Mouse (Mus musculus) heart, postnatal 25 days (tissue): ENCODE data around the gene Gcm2. TPM values are rescaled to one million over a fixed set of nuclear protein-coding genes. Genes with fewer than 3 reads are reported as not detected.

Experiments used
- DNase-seq: peaks from one replicate; pipeline ENCODE4 v3.0.0; 2022; ENCODE audit warnings: low spot score
- intact Hi-C: fragments of 180-260 bp; cut with DNase I; formaldehyde crosslinking; loops from one replicate; pipeline ENCODE4 v1.15.1; 2025
- total RNA-seq, 2 experiments: library from RNA; stranded (reverse); gene quantifications; 2 replicates each; pipeline ENCODE4 v1.2.3; 2021

Gene Gcm2
- not detected for total RNA-seq

DNA sequence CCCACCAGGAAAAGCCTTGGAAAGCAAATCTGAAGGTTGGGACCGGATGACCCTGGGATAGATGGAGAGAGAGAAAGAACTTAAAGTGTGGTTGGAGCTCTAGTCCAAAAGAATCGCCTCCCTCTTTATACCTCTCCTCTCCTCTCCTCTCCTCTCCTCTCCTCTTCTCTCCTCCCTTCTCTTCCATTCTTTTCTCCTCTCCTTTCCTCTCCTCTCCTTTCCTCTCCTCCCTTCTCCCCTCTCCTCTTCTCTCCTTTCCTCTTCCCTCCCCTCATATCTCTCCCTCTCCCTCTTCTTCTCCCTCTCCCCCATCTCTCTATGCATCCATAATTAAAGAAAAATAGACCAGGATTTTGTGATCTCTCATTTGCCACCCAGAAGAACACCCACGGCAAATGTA, at the start of gene Gcm2:
Gcm2 (minus strand) TSS at position 101 of the 400 bp plus-strand sequence.
- no peak for DNase-seq
- intact Hi-C loops = no loop called here

DNA sequence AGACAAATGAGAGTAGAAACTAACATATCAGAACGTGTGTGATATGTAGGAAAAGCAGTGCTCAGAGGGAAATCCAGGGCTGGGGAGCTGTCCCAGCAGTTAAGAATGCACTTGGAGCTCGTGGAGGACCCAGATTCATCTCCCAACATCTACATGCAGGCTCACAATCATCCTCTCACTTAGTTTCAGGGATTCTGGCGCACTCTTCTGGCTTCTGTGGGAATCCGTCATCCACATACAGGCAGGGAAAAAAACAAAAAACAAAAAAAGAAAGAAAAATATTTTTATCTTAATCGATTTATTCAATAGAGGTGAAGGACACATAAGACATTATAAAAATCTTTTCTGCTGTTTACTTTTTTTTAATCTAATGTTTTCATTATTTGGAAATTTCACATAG, 47.6 kb upstream of the Gcm2 start:
- intact Hi-C loops = no loop called here
- DNase-seq = no peak

GRCm38 (mm10) chr13:41153146-41153545, 42.3 kb upstream of the Gcm2 start:
- intact Hi-C loops = no loop called here
- DNase-seq = no peak

- intact Hi-C loops = loop anchor here (1.0 to 5.0 kb wide), 2 partner anchors 92 to 486 kb away; no protein-coding TSS in a partner anchor
- no peak for DNase-seq
Observed at GRCm38 (mm10) chr13:41146271-41146670, 35.4 kb upstream of the Gcm2 start.

- DNase-seq = no peak
- intact Hi-C loops = loop anchor here (5.0 kb wide), 1 partner anchor 487 kb away; no protein-coding TSS in a partner anchor
Observed at GRCm38 (mm10) chr13:41145433-41145970, 34.7 kb upstream of the Gcm2 start.

GRCm38 (mm10) chr13:41134901-41135300, 24.1 kb upstream of the Gcm2 start:
- DNase-seq = no peak
- intact Hi-C loops = no loop called here

- no peak for DNase-seq
- intact Hi-C loops = no loop called here
Observed at GRCm38 (mm10) chr13:41129061-41129460, 18.2 kb upstream of the Gcm2 start.

GRCm38 (mm10) chr13:41128326-41128725, 17.5 kb upstream of the Gcm2 start:
- intact Hi-C loops = no loop called here
- no peak for DNase-seq

DNA sequence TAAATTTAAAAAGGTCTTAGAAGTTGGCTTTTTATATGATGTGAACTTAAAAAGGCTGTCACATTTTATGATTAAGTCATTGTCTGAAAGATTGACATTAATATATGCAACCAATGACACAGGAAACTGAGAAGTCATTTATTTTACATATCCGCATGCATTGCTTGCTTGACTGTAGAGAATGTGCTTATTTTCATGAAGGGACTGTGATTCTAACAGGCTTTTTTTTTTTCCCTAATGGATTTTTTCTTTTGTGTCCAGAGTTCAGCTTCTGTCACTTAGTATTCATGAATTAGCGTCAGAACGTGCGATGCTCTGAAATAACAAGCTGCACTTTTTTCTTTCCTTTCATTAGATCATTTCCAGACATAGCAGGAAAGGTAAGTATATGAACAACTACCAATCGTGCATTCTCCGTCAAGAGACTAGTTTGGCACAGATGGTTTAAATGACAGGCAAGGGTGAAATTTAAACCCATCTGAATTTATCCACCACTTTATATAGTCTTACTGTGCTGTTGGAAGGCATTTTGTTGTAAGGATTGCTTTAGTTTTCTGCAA, 12.9 kb upstream of the Gcm2 start:
- intact Hi-C loops = no loop called here
- DNase-seq = no peak

GRCm38 (mm10) chr13:41119152-41119945, 8.5 kb upstream of the Gcm2 start:
- intact Hi-C loops = no loop called here
- no peak for DNase-seq

GRCm38 (mm10) chr13:41113940-41114339, 3.1 kb upstream of the Gcm2 start, which contains the start of gene Sycp2l:
TSS of gene Sycp2l (plus strand) at chr13:41114307.
- intact Hi-C loops = no loop called here
- no peak for DNase-seq

- intact Hi-C loops = no loop called here
- DNase-seq = no peak
Observed at GRCm38 (mm10) chr13:41105541-41105940, 5.3 kb downstream of the Gcm2 start.

GRCm38 (mm10) chr13:41103841-41104525, 6.9 kb downstream of the Gcm2 start:
- intact Hi-C loops = no loop called here
- no peak for DNase-seq

GRCm38 (mm10) chr13:41100031-41100430, 10.8 kb downstream of the Gcm2 start:
- DNase-seq = no peak
- intact Hi-C loops = no loop called here

DNA sequence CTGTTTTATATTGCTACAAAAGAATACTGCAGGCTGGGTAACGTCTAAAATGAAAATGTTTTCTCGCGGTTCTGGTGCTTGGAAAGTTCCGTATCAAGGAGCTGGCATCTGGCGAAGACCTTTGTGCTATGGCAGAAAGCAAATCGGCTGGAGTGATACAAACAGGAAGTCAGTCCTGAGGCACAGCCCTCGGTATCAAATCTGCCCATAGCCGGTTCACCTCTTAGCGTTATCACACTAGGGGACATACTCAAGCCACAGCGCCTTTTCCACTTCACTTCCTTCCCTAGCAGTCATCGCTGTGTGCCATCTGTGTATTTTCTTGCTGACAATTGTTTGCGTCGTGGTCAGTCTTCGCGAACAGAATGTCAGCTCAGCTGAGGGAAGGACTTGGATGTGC, 12.5 kb downstream of the Gcm2 start:
- DNase-seq = no peak
- intact Hi-C loops = no loop called here

GRCm38 (mm10) chr13:41097324-41098058, 13.3 kb downstream of the Gcm2 start:
- DNase-seq = no peak
- intact Hi-C loops = no loop called here

- intact Hi-C loops = no loop called here
Observed at GRCm38 (mm10) chr13:41094160-41094559, 16.7 kb downstream of the Gcm2 start.

DNA sequence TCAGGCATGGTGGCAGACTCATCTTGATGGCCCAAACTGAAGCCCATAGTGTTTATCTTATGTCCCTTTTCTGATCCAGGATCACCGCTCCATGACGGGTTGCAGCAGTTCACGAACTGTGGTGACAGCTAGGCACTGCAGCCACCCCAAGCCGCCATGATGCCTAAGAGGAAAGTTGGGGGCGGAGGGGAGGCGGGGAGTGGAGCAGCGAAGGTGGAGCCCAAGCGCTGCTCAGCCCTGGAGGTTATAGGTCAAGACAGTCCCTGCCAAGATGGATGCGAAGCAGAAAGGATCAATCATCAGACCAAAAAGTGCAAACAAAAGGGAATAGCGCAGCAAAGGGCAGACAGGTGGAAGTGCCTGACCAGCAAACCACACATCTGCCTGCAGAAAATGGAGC, 19.6 kb downstream of the Gcm2 start:
- intact Hi-C loops = no loop called here
- DNase-seq = no peak

More at GRCm38 (mm10) chr13:41094160-41094559, 16.7 kb downstream of the Gcm2 start:
- DNase-seq = no peak

DNA sequence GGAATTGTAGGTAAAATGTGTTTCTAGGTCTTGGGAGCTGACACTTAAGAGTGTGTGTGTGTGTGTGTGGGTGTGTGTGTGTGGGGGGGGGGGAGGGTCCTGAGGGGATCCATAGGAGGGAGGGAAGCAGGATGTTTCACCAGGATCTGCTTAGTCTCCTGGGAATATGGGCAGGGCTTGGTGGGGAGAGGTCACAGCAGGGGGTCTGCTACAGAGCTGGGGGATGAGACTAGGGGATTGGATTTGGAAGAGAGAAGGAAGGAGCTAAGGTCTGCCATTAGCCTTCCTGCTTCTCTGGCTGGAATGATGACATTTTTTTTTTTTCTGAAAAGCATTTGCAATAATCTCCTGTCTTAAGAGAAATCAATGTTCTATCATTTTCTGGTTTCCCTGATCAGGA, 22.1 kb downstream of the Gcm2 start:
- intact Hi-C loops = no loop called here

DNA sequence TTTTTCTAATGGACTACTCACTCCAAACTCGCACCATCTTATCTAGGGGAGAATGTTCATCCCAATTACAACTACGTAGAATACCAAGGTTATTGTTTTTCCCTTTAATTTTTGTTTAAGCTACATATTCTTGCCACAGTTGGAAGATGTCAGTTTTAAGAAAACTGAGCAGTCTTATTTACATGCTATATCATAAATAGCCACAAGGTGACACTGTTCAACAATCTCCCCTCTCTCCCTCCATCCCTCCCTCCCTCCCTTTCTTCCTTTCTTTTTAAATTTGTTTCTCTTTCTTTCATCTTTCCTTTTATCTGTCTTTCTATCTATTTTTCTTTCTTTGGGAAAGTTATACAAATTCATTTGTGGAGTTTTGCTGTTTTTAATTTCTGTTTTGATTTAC, 25.7 kb downstream of the Gcm2 start:
- intact Hi-C loops = loop anchor here (2.0 kb wide), 1 partner anchor 154 kb away; no protein-coding TSS in a partner anchor
- no peak for DNase-seq

More for the DNA sequence above, 22.1 kb downstream of the Gcm2 start:
- DNase-seq = no peak
